Mouse (Mus musculus) stomach, embryonic 16.5 days (tissue): ENCODE measurements around the gene Fam89b. TPM values are rescaled to one million over a fixed set of nuclear protein-coding genes. Genes with fewer than 3 reads are reported as not detected.

Experiments
- ATAC-seq: fragments of 200-750 bp; cut with Nextera tagmentation; 2 replicates; pipeline ENCODE4 v1.8.0; 2017; ENCODE audit warnings: moderate number of reproducible peaks, moderate TSS enrichment; ENCODE audit not compliant: insufficient read depth, low FRiP score
- H3K27ac ChIP-seq: fragments of 300-500 bp; sonication (generic); 2 replicates; pipeline ENCODE4 v1.5.1; 2014; ENCODE audit warnings: low read length
- H3K27me3 ChIP-seq: fragments of 300-500 bp; sonication (generic); 2 replicates; pipeline ENCODE4 v1.6.1; 2014; ENCODE audit warnings: low read length, control low read depth, mixed read lengths; ENCODE audit not compliant: control insufficient read depth, insufficient read depth
- H3K36me3 ChIP-seq: fragments of 300-500 bp; sonication (generic); 2 replicates; pipeline ENCODE4 v1.6.1; 2014; ENCODE audit warnings: low read length; ENCODE audit not compliant: control insufficient read depth, insufficient read depth
- H3K4me1 ChIP-seq: fragments of 300-500 bp; sonication (generic); 2 replicates; pipeline ENCODE4 v1.6.1; 2014; ENCODE audit warnings: low read length, control low read depth, mixed read lengths; ENCODE audit not compliant: control insufficient read depth, insufficient read depth
- H3K4me2 ChIP-seq: fragments of 300-500 bp; sonication (generic); 2 replicates; pipeline ENCODE4 v1.6.1; 2014; ENCODE audit warnings: low read depth, low read length, mixed read lengths
- H3K4me3 ChIP-seq: fragments of 300-500 bp; sonication (generic); replicated peaks from 2 replicates; pipeline ENCODE4 v1.5.1; 2014; ENCODE audit warnings: mild to moderate bottlenecking, low read length
- H3K9ac ChIP-seq: fragments of 300-500 bp; sonication (generic); 2 replicates; pipeline ENCODE4 v1.6.1; 2014; ENCODE audit warnings: low read length
- H3K9me3 ChIP-seq: fragments of 300-500 bp; sonication (generic); replicated peaks from 2 replicates; pipeline ENCODE4 v1.6.1; 2016; ENCODE audit warnings: low read length, control low read depth; ENCODE audit not compliant: control insufficient read depth
- WGBS: fragments of 180-500 bp; shearing (Covaris S2); extraction: QIAGEN DNeasy Blood & Tissue Kit; methylation state at CpG from one replicate; pipeline ENCODE4 v1.1.7; 2014; 5-methylcytosine and 5-hydroxymethylcytosine counted together
- microRNA-seq: library from miRNA; unstranded; fragments of <30 nt; microRNA quantifications from one replicate; pipeline ENCODE4, GENCODE M21; 2016
- polyA plus RNA-seq: library from polyadenylated mRNA; unstranded; fragments of >200 nt; fragmentation: Nextera tagmentation; extraction: Ambion mirVana; gene quantifications from 2 replicates; pipeline ENCODE4 v1.2.1, GENCODE M21; 2015

The Fam89b gene
- polyA plus RNA-seq, 1 experiment from 2014 or later, result 64.6 TPM

DNA sequence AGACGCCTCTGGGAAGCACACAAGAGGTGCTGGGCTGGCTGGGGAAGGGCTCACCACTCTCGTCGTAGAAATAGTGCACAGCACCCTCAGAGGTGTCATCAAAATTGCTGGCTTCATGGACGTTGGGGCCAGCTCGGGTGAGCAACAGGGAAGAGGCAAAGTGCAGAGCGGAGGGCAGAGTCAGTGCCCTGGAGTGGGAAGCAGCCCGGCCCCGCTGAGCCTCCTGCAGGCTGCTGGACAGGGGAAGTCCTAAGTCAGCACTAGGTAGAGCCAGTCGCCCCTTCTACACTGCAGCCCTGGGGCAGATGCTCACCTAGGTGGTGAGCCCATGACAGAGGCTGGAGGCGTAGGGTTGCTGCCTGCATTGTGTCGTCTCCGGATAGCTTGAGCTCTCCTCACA lies 45.2 kb downstream of the Fam89b start:
- peaks cover 17% of the 10 kb centered on the region for H3K36me3 ChIP-seq
- 88% methylated on average over 12 of the region's 12 CpGs for WGBS
- H3K4me2 ChIP-seq, result no peak overlapping the region
- H3K27ac ChIP-seq, result no peak overlapping the region
- H3K4me1 ChIP-seq, result peaks cover 9% of the 10 kb centered on the region
- H3K27me3 ChIP-seq, result no peaks in the 10 kb centered on the region
- no peak overlapping the region for H3K4me3 ChIP-seq
- H3K9ac ChIP-seq, result no peak overlapping the region
- ATAC-seq, result no peak
- H3K9me3 ChIP-seq, result no peaks in the 10 kb centered on the region

DNA sequence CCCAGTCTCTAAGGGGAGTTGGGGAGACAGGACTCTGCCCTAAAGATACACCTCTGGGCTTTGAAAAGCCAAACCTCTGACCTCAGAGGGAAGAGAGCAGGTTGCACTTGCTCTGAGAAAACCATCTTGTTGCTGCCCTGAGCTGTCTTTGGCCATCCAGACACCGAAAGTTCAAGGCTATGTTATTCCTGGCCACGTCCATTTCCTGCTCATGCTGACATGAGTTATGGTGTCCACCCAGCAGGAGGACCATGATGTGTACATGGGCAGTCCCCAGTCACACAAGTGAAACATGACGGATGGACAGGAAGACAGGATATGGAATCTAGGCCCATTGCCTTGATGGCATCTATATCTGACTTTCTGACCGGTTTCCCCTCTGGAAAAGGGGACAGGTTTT lies 49.0 kb downstream of the Fam89b start:
- H3K4me3 ChIP-seq, result no peak overlapping the region
- WGBS, result 85% methylated on average over 4 of the region's 4 CpGs
- peaks cover 13% of the 10 kb centered on the region for H3K36me3 ChIP-seq
- no peaks in the 10 kb centered on the region for H3K9me3 ChIP-seq
- no peak for ATAC-seq
- H3K27me3 ChIP-seq, result no peaks in the 10 kb centered on the region
- H3K4me2 ChIP-seq, result no peak overlapping the region
- H3K9ac ChIP-seq, result no peak overlapping the region
- H3K27ac ChIP-seq, result no peak overlapping the region
- H3K4me1 ChIP-seq, result no peaks in the 10 kb centered on the region

Small RNA genes within 50 kb of the gene (microRNA-seq; reads per million reads assigned to microRNA genes)
- not detected for gene Mir6987

Other genes with a start within 250 kb of the Fam89b start
- gene Mus81, start 241.3 kb downstream of the Fam89b start, polyA plus RNA-seq, result 36.5 and 37.6 TPM in 2 replicates
- 2,233 and 2,288 TPM in 2 replicates for gene Cfl1, start 239.2 kb downstream of the Fam89b start, polyA plus RNA-seq
- 0.13 TPM in 1 of 2 replicates, not detected in the other for gene 1700020D05Rik, start 225.9 kb downstream of the Fam89b start, polyA plus RNA-seq
- gene Snx32, start 219.1 kb downstream of the Fam89b start, polyA plus RNA-seq, result 9.5 and 10.8 TPM in 2 replicates
- gene Ovol1, start 169.0 kb downstream of the Fam89b start, polyA plus RNA-seq, result 21.5 and 29.5 TPM in 2 replicates
- gene Ap5b1, start 161.6 kb downstream of the Fam89b start, polyA plus RNA-seq, result 7.4 and 7.8 TPM in 2 replicates
- gene Rnaseh2c, start 127.8 kb downstream of the Fam89b start, polyA plus RNA-seq, result 109 and 125 TPM in 2 replicates
- 43.3 and 45.2 TPM in 2 replicates for gene Kat5, start 119.4 kb downstream of the Fam89b start, polyA plus RNA-seq
- gene Rela, start 92.2 kb downstream of the Fam89b start, polyA plus RNA-seq, result 47.9 and 50.3 TPM in 2 replicates
- 17.3 and 18.1 TPM in 2 replicates for gene Sipa1, start 65.9 kb downstream of the Fam89b start, polyA plus RNA-seq
- 20.0 and 20.2 TPM in 2 replicates for gene Map3k11, start 40.9 kb downstream of the Fam89b start, polyA plus RNA-seq
- gene Pcnx3, start 40.7 kb downstream of the Fam89b start, polyA plus RNA-seq, result 17.2 and 17.4 TPM in 2 replicates
- gene Kcnk7, start 25.3 kb downstream of the Fam89b start, polyA plus RNA-seq, result 2.0 and 2.2 TPM in 2 replicates
- 51.2 and 63.2 TPM in 2 replicates for gene Ehbp1l1, start 3.3 kb downstream of the Fam89b start, polyA plus RNA-seq
- gene Ltbp3, start 11.3 kb upstream of the Fam89b start, polyA plus RNA-seq, result 22.8 and 24.6 TPM in 2 replicates
- 66.3 and 67.8 TPM in 2 replicates for gene Scyl1, start 41.8 kb upstream of the Fam89b start, polyA plus RNA-seq
- 27.4 and 29.5 TPM in 2 replicates for gene Frmd8, start 145.6 kb upstream of the Fam89b start, polyA plus RNA-seq
- gene Slc25a45, start 148.2 kb upstream of the Fam89b start, polyA plus RNA-seq, result 5.1 and 5.5 TPM in 2 replicates
- gene Tigd3, start 164.5 kb upstream of the Fam89b start, polyA plus RNA-seq, result 1.7 and 1.8 TPM in 2 replicates
- 117 and 127 TPM in 2 replicates for gene Dpf2, start 183.4 kb upstream of the Fam89b start, polyA plus RNA-seq
- gene Cdc42ep2, start 195.2 kb upstream of the Fam89b start, polyA plus RNA-seq, result 13.4 and 13.9 TPM in 2 replicates
- 49.6 and 50.4 TPM in 2 replicates for gene Pola2, start 234.5 kb upstream of the Fam89b start, polyA plus RNA-seq